Mouse (Mus musculus) heart, postnatal 0 days (tissue): ENCODE measurements around the gene Spry2.

Experiments
- CTCF ChIP-seq: IDR thresholded peaks from 2 replicates; pipeline ENCODE4 v1.5.1; 2016; ENCODE audit warnings: antibody characterized with exemption, control low read depth, low read depth
- EP300 ChIP-seq: IDR thresholded peaks from 2 replicates; pipeline ENCODE4 v1.6.1; 2016; ENCODE audit warnings: antibody characterized with exemption, low read depth

GRCm38 (mm10) chr14:105899116-105899515 lies 2.5 kb upstream of the Spry2 start:
- TF ChIP-seq EP300 (no peak), CTCF (no peak)
